Mouse (Mus musculus) retina, postnatal 7 days (tissue): Measurements from ENCODE around the gene Llgl2.

Experiments used
- DNase-seq: peaks from one replicate; pipeline ENCODE4 v3.0.0-alpha.2; 2012; ENCODE audit warnings: low read depth, low spot score

The Llgl2 gene

DNA sequence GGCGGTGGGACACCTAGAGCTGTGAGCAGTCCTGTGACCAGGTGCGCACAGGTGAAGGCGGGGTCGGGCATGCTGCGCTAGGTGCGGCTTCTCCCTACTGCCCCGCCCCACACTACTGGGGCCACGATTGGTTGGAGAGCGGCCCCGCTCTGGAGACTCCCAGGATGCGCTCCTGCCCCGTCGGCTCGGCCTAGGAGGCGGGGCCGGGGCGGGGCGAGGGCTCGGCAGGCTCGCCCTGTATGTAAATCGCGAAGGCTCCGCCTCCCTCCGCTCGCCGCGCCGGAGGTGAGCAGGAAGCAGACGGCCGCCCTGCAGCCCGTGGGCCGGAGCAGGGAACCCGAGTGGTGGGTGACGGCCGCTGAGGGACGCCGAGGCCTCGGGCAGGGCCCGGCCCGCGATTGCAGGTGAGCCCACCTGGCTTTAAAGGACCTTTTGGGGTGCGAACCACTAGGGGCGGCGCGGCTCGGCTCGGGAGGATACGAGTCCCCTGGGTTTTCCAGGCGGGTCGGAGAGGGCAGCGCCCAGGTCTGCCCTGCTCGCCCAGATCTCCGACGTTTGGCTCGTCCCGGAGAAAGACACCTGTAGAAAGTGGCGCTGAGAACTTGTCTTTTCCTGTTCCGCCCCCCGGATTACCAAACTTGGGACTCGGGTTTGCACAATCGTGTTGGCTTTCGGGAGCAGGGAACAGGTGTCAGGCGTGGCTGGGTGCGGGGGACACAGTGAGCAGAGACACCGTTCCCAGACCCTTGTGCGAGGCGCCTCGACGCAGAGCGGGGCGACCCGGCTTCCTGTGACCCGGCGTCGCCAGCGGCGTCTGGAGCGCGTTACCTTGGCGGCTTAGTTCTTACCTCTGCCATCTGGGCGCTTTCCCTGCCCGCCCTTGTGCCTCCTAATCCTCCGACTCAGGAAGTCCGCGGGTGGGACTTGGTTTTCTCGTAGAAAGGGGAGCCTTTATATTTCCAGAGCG lies at the start of gene Llgl2:
Llgl2 (plus strand) TSS at position 276 of the 967 bp plus-strand sequence.
- peak; percentile 84 for DNase-seq

DNA sequence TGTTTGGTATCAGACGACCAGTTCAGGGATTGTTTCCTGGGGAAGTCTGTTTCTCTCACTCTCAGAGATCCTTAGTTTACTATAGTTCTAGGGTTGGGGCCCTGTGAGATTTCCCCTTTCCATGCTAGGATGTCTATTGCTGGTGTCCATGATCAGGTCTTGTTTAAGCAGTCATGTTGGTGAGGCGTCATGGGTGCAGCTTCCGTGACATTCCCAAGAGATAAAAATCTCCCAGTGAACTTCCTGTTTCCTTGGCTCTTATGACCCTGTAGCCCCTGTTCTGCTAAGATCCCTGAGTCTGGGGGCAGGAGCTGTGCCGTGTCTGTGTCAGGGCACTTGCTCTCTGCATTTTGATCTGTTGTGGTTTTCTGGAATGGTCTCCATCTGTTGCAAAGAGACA lies 49.2 kb upstream of the Llgl2 start:
- DNase-seq: no peak

- no peak for DNase-seq
These were observed 47.8 kb upstream of the Llgl2 start for GRCm38 (mm10) chr11:115775821-115776665.

DNA sequence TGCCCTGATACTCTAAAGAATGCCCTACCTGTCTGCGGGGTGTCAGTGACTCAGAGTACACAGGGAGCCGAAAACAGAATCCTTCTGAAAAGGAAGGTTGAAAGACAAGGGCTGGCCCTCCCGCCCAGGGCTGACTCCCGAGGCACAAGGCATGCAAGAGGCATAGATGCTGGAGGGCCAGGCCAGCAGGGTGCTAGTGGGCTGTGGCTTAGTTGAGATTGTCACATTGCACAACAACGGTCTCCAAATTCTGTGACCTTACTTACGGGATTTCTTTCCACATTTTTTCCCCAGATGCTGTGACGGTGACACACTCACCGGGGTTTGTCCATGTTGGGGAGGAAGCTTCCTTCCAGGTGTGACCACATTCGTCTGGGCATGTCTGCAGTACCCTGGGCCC lies 46.9 kb upstream of the Llgl2 start:
- no peak for DNase-seq

DNA sequence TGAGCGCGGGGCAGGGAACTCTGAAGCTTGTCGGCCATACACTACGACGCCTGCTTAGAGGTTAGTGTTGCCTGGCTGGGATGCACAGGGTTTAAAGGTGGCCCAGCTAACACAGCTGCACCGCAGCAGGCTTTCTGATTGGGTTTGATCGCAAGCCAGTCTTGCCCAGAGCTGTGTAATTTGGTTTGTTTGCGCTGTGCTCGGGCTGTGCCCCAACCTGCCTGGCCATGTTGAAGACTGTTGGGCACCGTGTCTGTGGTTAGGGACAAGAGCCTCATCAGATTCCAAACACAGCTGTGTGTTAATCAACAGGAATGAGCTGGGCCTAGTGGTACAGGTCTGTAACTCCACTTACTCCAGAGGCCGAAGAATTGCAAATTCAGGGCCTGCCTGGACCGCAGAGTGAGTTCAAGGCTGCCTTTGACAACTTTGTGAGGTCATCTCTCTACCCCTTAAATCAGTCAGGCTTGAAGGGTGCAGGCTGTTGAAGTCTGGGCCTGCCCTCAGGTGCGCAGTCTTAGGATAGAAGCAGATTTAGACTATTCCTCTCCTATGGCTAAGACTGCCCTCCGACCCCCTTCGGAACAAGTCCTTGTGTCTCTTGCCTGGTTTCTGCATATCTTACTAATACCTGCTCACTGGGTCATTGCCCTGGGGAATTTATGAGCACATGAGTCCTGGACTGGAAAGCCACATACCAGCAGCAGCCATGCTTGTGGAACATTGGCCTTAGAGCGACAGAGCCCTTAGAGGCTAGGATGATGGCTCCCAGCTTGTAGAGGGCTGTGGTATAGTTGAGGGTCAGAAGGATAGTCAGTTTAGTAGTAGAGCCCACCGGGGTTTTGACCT lies 46.1 kb upstream of the Llgl2 start:
- no peak for DNase-seq

DNA sequence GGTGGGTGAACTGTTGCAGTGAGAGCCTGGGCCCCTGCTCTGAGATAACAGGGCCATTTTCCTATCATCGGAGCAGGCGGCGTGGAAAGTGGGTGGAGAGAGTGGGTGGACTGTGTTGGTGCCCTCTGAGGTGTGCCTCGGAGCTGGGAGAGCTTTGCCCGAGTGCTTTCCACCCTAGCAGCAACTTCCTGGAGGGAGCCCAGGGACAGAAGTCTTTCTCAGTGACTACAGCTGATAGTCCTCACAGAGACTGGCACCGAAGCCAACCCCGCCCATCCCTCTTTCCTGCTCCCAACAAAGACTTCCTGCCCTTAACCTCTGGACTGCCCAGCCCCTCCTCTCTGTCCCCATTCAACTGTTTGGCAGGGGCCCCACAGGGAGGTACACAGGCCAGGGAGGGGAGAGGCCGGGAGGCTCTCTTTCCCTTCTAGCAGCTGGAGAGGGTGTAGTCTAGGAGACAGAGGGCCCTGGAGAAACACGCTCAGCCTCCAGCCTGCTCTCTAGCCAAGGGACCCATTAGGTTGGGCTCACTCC lies 44.7 kb upstream of the Llgl2 start:
- no peak for DNase-seq

GRCm38 (mm10) chr11:115780141-115781070 lies 43.4 kb upstream of the Llgl2 start:
- no peak for DNase-seq

GRCm38 (mm10) chr11:115786473-115786872 lies 37.4 kb upstream of the Llgl2 start:
- DNase-seq: no peak

DNA sequence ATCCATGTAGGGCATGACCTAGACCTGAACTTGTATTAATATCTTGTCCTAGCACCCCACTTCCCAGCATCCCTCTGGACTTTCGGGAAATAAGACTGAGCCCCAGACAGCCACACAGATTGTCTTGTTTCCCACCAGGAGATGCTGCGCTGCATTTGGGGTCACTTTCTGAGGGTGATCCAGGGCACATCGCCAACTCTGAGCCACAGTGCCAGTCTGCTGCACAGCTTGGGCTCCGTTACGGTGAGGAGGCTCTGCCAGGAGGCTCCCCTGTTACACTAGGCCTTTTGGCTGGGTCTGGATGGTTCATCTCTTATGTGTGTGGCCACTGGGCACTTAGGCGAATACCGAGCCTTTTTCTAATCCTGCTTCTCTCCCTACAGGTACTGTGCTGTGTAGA lies 34.1 kb upstream of the Llgl2 start:
- no peak for DNase-seq

DNA sequence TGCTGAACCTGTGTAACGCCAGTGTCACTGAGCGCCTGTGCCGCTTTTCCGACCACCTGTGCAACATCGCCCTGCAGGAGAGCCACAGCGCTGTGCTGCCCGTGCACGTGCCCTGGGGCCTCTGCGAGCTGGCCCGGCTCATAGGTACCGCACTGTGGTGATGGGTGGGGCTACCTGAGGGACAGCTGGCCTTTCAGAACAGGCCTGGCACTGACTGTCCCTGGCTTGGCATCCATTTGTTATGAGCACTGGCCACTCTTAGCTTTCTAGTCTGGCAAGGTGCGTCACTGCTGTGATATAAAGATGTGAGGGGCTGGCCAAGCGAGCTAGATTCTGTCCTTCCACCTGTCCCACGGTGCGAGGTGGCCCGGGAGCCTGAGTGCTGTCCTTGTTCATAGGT lies 31.9 kb upstream of the Llgl2 start:
- DNase-seq: no peak

DNA sequence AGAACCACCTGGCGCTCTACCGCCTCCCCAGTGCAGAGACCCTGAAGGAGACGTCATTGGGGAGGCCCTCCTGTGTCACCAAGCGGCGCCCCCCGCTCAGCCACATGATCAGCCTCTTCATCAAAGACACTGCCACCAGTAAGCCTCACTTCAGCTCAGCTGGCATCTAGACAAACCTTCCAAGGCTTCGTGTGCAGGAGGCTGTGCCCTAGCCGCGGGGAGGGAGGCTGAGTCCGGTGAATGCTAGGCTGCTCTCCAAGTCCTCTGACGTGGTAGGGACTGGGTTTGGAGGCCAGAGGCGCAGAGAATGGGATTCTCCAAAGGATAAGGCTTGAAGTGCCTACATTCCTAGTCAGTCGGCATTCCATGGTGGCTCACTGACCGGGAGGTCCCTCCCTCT lies 31.5 kb upstream of the Llgl2 start:
- no peak for DNase-seq

GRCm38 (mm10) chr11:115796898-115797297 lies 27.0 kb upstream of the Llgl2 start:
- DNase-seq: no peak

- DNase-seq: no peak
These were observed 26.2 kb upstream of the Llgl2 start for GRCm38 (mm10) chr11:115797665-115798064.

DNA sequence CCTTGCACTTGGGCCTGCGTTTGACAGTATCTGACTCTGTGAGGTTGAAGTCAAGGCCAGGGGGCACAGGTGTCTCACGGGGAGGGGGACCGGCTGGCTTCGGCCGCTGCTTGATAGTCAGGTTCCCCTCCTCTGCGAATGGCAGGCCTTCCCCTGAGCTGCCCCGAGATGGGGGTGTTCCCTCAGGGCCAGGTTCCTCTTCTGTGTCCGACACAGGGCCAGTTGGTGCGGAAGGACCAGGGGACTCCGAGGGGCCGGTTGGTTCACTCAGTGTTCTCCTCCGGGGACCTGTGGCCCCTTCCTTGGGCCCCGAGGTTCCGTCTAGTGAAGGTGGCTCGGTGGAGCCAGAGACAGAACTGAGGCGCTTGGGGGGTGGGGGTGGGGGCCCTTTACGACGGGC lies 22.9 kb upstream of the Llgl2 start:
- DNase-seq: no peak

DNA sequence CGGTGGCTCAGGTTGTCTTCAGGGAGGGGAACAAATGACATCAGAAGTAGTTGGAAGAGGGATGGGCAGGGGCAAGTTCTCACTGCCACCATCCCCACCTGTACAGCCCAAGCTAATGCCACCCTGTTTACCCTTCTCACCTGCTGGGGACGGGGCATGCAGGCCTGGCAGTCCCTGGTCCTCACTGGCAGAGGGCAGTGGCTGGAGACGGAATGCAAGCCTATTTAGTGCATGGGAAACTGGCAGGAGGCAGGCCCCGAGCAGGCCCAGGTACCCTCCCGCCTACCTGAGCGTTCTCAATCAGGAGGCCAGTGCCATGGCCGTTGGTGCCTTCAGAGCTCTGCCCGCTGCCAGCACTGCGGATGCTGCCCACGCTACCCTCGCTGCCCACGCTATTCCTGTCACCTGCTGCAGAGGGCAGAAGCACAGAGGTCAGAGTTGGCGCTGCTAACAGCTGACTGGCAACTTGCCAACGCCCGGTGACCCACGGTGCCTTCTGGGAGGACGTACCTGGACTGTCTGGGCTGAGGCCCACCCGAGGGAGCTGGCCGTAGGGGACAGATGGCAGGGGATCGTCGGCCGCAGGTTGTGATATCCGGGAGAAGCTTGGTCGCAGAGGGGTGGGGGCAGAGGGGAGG lies 20.7 kb upstream of the Llgl2 start:
- DNase-seq: no peak

- no peak for DNase-seq
These were observed 18.8 kb upstream of the Llgl2 start for GRCm38 (mm10) chr11:115805005-115805404.

DNA sequence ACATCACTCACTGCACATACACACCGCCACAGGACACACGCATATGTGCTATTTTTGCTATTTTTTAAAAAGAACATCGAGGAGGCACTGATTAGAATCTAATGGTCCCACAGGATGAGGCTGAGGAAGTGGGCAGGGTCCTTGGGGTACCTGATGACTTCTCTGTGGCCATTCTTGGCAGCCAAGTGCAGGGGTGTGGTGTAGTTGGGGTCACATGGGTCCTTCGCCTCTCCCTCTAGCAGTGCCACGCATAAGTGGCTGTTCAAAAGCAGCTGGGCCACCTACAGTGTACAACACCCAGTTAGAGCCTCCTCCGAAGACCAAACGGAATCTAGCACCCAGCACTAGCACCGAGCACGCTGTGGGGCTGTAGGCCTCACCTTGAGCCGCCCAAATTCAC lies 17.7 kb upstream of the Llgl2 start:
- DNase-seq: no peak

DNA sequence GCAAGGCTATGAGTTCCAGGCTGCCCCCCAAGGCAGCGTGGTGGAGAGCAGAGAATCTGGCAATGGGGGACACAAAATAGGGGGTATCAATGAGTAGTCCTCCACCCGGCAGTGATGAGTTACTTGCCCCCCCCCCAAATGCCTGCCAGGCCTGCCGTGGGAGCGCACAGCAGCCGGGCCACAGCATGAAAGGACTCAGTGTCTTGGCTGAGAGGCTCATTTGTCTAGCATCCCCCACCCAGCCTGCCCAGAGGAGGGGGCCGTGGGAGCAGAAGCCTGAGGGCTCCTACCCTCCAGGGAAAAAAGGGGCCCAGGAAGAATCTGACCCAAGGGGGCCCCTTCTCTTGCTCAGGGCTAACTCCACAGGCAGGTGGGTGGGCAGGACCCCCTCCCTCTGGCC lies 16.5 kb upstream of the Llgl2 start:
- no peak for DNase-seq

- no peak for DNase-seq
These were observed 15.9 kb upstream of the Llgl2 start for GRCm38 (mm10) chr11:115807971-115808370.
